Mouse (Mus musculus) megakaryocyte, embryonic 14.5 days (primary cell): Measurements from ENCODE around the gene Pcdh9.

Experiments used
- FLI1 ChIP-seq: IDR thresholded peaks from 2 replicates; pipeline ENCODE4 v1.6.1; 2012; ENCODE audit warnings: low read length, inconsistent platforms, mixed read lengths
- GATA1 ChIP-seq: IDR thresholded peaks from 3 replicates; pipeline ENCODE4 v1.6.1; 2012; ENCODE audit warnings: mixed read lengths, low read length, inconsistent platforms, borderline replicate concordance

DNA sequence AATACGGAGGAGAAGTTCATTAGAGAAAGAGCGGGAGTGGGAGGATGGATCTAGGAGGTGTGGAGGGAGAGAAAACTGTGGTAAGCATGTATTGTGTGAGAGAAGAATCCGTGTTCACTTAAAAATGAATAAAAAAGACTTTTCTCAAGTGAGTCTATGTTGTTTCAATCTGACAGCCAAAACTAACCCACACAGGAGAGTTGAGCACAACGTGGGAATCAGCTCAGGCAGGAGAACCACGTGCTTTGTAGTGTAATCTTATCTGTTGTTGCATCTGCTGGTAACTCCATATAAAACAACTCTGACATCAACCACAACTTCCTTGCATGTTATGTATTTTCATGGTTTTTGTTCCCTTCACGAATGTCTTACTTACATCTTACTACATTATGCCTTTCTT is 58.0 kb downstream of the Pcdh9 start:
- TF ChIP-seq GATA1 (no peak), FLI1 (no peak)
